Mouse (Mus musculus): Measurements from ENCODE around the gene Gpr157. TPM values are rescaled to one million over a fixed set of nuclear protein-coding genes. Genes with fewer than 3 reads are reported as not detected.
A peak's percentile ranks its signal among the peaks of the same experiment; 100 is the strongest.

Gpr157 gene
- polyA plus RNA-seq, 1 experiment from 2014 or later: 0.67 TPM

MicroRNAs within 50 kb of the gene (microRNA counts, 519-probe panel; counts per million panel counts)
- microRNA mmu-miR-34a: 2,032 counts per million, percentile 44 among the panel's probes with 10 or more counts

Small RNA genes within 50 kb of the gene (microRNA-seq; reads per million reads assigned to microRNA genes)
- 55.7 reads per million, percentile 44 among the genes with 10 or more reads in this experiment for gene Mir34a

Other genes starting within 250 kb of the Gpr157 start
- 7.7 and 9.8 TPM in 2 replicates for gene Spsb1, start 132.3 kb upstream of the Gpr157 start, polyA plus RNA-seq (2015; fragmentation: Nextera tagmentation; extraction: Ambion mirVana)
- 3.3 and 6.4 TPM in 2 replicates for gene H6pd, start 78.3 kb upstream of the Gpr157 start, polyA plus RNA-seq (2015; fragmentation: Nextera tagmentation; extraction: Ambion mirVana)
- gene Slc2a5, start 31.9 kb downstream of the Gpr157 start, polyA plus RNA-seq (2015; fragmentation: Nextera tagmentation; extraction: Ambion mirVana): 2.4 and 2.7 TPM in 2 replicates
- gene Slc2a7, start 61.6 kb downstream of the Gpr157 start, polyA plus RNA-seq (2015; fragmentation: Nextera tagmentation; extraction: Ambion mirVana): not detected in 2 replicates
- not detected in 2 replicates for gene Car6, start 114.0 kb downstream of the Gpr157 start, polyA plus RNA-seq (2015; fragmentation: Nextera tagmentation; extraction: Ambion mirVana)
- 1,173 and 1,202 TPM in 2 replicates for gene Eno1, start 149.4 kb downstream of the Gpr157 start, polyA plus RNA-seq (2015; fragmentation: Nextera tagmentation; extraction: Ambion mirVana)
- 31.8 and 34.6 TPM in 2 replicates for gene Rere, start 194.3 kb downstream of the Gpr157 start, polyA plus RNA-seq (2015; fragmentation: Nextera tagmentation; extraction: Ambion mirVana)

Data from neural tube, embryonic 15.5 days (tissue).